Mouse (Mus musculus) NIH3T3 (cell line): ENCODE data around the gene Evc.

Experiments
- DNase-seq: peaks from one replicate; pipeline ENCODE4 v3.0.0-alpha.2; 2012; ENCODE audit warnings: low read depth

The Evc gene

GRCm38 (mm10) chr5:37241651-37242151, 95.0 kb downstream of the Evc start, which contains the start of gene Crmp1:
TSS of gene Crmp1 (plus strand) at chr5:37241940.
- no peak for DNase-seq

GRCm38 (mm10) chr5:37241224-37241623, 95.5 kb downstream of the Evc start:
- no peak for DNase-seq

- DNase-seq = peak; percentile 45
Observed at GRCm38 (mm10) chr5:37240550-37240949, 96.1 kb downstream of the Evc start.
